Mouse (Mus musculus) spleen, adult 2 months (tissue): ENCODE data around the gene Igf2bp1.

Source experiments
- CTCF ChIP-seq: fragments of 200-500 bp; IDR thresholded peaks from 2 replicates; pipeline ENCODE4 v1.5.1; 2011; ENCODE audit warnings: mild to moderate bottlenecking, inconsistent platforms; ENCODE audit not compliant: insufficient read depth, insufficient read length, insufficient replicate concordance; ENCODE audit errors: extremely low read depth
- POLR2A ChIP-seq: fragments of 200-500 bp; IDR thresholded peaks from 2 replicates; pipeline ENCODE4 v1.6.1; 2011; ENCODE audit warnings: low read depth, low read length, inconsistent platforms

GRCm38 (mm10) chr11:95958251-95958650, 47.5 kb downstream of the Igf2bp1 start:
- TF ChIP-seq POLR2A (no peak), CTCF (no peak)
